Mouse (Mus musculus) liver, adult (tissue): ENCODE measurements at regions not wholly inside any gene's neighbourhood (a gene's known extent, or its start where the extent isn't known, plus 50 kb on each side); places are given as distances from the start of the nearest gene placed in this dataset.

ENCODE experiments used
- GATA4 ChIP-seq: IDR thresholded peaks from 2 replicates; pipeline ENCODE4 v1.6.1; 2014; ENCODE audit warnings: mild to moderate bottlenecking, low read length; ENCODE audit not compliant: insufficient replicate concordance

DNA sequence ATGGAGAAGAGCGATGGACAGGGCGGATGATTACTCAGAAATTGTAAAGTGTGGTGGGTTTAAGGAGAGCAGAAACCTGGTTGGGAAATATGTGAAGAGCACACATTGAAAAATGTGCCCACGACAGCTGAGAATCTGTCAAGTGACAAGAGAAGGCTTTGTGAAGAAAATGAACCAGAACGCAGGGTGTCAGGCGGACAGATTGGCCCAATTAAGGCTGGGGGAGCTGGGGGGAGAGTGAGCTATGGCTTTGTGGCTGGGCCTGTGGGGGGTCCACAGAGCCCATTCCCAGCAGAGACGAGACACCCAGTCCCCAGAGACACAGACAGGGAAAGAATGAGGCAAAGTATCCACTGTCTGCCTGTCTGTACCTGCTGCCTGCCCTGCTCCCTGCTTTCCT lies 153.3 kb downstream of the Shq1 start:
- no peak for TF ChIP-seq GATA4

- TF ChIP-seq GATA4 = no peak
These were observed 158.3 kb downstream of the Shq1 start for GRCm38 (mm10) chr6:100512676-100513075.

- no peak for TF ChIP-seq GATA4
These were observed 160.3 kb downstream of the Shq1 start for GRCm38 (mm10) chr6:100510676-100511075.

- no peak for TF ChIP-seq GATA4
These were observed 165.3 kb downstream of the Shq1 start for GRCm38 (mm10) chr6:100505506-100506247.

DNA sequence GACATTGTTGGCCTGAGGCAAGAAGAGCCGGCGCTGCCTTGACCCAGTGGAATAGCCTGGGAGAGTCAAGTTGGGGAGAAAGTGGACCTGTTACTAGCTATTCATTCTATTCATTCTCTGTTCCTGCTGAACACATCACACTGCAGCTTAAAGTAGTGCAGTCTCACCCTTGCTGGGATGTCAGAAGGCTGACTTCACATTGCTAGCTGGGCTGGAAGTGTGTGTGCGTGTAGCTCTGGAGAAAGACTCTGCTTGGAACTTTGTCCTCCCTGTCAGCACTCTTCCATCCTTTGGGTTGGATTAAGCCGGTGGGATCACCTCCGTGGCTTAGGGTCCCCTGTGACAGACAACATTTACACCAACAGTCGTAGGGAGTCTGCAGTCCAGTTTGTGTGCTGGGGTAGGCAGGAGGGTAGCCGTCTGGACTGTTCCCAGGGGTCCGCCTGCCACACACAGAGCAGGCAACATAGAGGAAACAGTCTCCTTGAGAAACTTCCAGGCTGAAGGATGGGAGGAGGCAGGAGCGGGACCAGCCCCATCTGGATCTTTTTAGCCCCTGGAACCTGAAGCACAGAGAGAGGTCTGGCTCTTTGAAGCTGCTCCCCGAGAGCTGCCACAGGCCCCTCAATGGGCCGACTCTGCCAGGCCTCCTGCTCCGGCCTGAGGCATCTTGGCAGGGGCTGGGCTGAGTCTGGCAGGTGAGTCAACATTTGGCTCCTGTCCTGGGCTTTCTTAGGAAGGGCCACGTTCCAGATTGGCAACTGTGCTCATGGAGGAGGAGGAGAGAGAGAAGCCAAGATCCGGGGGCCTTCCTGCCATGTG lies 167.8 kb downstream of the Shq1 start:
- TF ChIP-seq GATA4 = no peak

GRCm38 (mm10) chr6:100502139-100502538 lies 168.8 kb downstream of the Shq1 start:
- TF ChIP-seq GATA4 = no peak

- TF ChIP-seq GATA4 = no peak
These were observed 170.2 kb downstream of the Shq1 start for GRCm38 (mm10) chr6:100500741-100501140.

DNA sequence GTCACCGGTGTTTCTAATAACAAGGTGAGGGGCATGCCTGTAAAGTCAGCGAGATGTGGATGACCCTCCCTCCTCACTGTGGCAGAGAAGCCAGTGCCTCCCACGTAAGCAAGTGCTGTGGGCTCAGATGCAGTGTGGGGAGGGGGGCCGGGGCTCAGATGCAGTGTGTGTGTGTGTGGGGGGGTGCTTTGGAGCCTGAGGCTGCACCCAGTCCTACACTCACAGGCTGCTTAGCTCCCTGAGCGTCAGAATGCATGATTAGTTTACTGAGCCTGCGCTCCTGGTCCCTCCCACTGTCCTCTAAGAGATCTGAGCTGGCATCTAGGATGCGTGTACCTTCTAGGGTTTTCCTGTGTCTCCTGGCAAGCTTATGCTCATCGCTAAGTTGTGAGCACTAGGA lies 170.9 kb downstream of the Shq1 start:
- no peak for TF ChIP-seq GATA4

DNA sequence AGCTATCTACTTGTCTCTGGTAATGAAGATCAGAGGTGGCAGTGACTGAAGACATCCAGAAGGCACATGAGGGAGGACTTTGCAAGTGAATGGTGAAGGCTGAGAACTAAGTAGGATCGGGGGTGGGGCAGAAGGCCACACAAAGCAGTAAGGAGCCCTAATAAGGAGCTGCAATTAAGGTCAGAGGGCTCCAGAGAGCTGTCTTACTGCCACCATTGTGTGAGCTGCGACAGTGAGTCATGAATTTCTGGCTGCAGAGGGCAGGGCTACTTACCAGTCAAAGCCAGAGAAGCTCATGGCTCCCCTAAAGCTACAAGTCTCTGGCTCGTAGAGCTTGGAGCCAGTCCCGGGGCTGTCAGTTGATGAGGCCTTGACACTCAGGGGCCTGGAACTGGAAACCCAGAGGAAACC lies 172.1 kb downstream of the Shq1 start:
- no peak for TF ChIP-seq GATA4

DNA sequence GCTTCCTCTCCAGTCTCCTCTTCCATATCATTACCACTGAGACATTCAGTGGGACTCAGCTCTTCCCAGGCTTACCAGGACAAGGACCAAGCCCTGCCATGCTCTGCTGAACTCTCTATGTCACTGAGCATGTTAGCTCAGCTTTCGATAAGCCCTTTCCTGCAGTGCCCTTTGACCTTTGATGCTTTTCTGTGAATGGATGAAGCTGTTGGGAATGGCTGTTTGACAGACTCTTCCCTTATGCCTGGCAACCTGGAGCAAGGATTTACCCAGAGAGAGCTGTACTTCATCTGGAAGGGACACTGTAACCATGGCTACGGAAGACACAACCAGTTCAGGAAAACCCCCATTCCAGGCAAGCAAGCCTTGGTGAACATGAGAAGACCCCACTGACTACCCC lies 172.8 kb downstream of the Shq1 start:
- no peak for TF ChIP-seq GATA4

GRCm38 (mm10) chr6:100496135-100496534 lies 174.8 kb downstream of the Shq1 start:
- TF ChIP-seq GATA4 = no peak

- TF ChIP-seq GATA4 = no peak
These were observed 175.8 kb downstream of the Shq1 start for GRCm38 (mm10) chr6:100495131-100495530.

DNA sequence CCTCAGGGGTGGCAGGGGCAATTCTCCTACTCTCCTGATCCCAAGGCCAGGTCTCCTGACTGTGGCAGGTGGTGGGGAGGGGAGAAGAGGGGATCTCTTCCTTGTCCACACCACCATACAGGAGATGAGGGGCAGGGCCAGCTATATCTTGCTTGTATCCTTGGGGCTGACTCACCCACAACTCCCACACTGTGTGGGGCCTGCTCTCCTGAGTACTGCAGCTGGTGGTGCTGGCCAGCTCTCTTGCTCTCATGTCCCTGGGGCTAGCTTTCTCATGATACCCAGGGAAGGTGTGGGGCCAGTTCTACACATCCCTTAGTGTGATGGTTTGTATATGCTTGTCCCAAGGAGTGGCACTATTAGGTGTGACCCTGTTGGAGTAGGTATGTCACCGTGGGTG lies 177.4 kb downstream of the Shq1 start:
- no peak for TF ChIP-seq GATA4

DNA sequence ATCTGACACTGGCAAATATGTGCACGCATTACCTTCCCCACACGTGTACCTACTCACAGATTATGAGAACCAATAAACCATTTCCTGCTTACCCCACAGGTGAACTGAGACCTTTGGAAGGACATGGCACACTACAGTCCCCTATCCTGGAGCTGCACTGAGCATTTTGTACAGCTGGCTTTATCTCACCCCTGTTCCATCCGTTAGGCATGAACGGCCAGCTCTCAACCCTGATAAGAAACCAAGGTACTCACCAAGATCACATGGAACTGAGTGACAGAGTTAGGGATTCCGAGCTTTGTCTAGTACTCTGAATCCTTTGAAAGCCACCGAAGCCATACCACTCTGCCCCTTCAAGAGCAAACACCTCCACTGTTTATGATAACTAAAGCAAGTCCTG lies 179.1 kb downstream of the Shq1 start:
- no peak for TF ChIP-seq GATA4

DNA sequence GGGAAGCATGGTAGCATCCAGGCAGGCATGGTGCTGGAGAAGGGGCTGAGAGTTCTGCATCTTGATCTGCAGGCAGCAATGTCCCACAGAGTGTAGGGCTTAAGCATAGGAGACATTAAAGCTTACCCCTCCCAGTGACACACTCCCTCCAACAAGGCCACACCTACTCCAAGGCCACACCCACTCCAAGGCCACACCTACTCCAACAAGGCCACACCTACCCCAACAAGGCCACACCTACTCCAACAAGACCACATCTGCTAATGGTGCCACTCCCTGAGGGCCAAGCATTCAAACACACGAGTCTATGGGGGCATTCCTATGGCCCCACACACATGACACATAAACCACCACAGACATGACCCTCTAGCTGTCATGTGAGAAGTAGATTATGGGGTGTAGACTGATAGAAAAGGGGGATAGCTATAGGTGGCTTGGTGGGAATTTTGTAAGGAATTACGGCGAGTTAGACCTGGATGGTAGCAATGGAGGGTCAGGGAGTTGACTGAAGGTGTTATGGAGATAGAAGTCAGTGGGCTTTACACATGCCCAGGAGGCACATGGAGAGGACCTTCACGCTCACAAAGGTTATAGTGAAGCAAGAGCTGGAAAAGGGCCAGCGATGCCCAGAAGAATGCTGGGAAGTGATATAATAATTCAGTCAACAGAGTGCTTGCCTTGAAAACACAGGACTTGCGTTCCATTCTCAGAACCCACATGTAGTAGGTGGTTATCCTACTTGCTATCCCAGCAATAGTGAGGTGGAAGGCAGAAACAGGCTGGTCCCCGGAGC lies 179.8 kb downstream of the Shq1 start:
- TF ChIP-seq GATA4 = no peak

GRCm38 (mm10) chr6:100483836-100484235 lies 187.1 kb downstream of the Shq1 start:
- no peak for TF ChIP-seq GATA4
